Comparison of ENCODE assay signal across 31 mouse cellular contexts in genomic region chr4:61784231-61784630, GRCm38 (mm10). TPM values are rescaled to one million over a fixed set of nuclear protein-coding genes. Genes with fewer than 3 reads are reported as not detected.
"Had no signal": no experiment of that assay in that cellular context is flagged by ENCODE, and none has a peak within 500 bp of the region (broad histone marks: within the 10 kb centered on the region; RNA-seq: fewer than 3 reads in every experiment).

No protein-coding gene starts in this region.

RNA-seq across cellular contexts. Expression of gene Mup19, which starts 2.2 kb away (rescaled TPM):
- total RNA-seq: common myeloid progenitor, adult 5-6 weeks; forebrain, postnatal 0 days; gastrocnemius, adult 2 months; gastrocnemius, postnatal 10 days; gastrocnemius, postnatal 14 days; gastrocnemius, postnatal 36 days; gastrocnemius, postnatal 4 days; granulocyte monocyte progenitor cell, adult 5-6 weeks; heart, adult 18-20 months; heart, adult 2 months; heart, adult 8-10 months had no signal
- polyA plus RNA-seq: cerebellum, adult 2 months; cortical plate, adult 2 months; embryonic facial prominence, embryonic 10.5 days; embryonic facial prominence, embryonic 11.5 days; embryonic facial prominence, embryonic 12.5 days; embryonic facial prominence, embryonic 13.5 days; embryonic facial prominence, embryonic 15.5 days; erythroblast, embryonic 14.5 days; forebrain, embryonic 10.5 days; forebrain, embryonic 11.5 days; forebrain, embryonic 12.5 days; forebrain, embryonic 13.5 days; forebrain, embryonic 14.5 days; forebrain, embryonic 15.5 days; forebrain, embryonic 16.5 days; forebrain, postnatal 0 days; frontal cortex, adult 2 months; gonadal fat pad, adult 2 months; heart, adult 2 months had no signal

RNA-seq across cellular contexts. Expression of gene Mup5, which starts 50.8 kb away (rescaled TPM):
- total RNA-seq: common myeloid progenitor, adult 5-6 weeks; forebrain, postnatal 0 days; gastrocnemius, adult 18-20 months; gastrocnemius, adult 2 months; gastrocnemius, adult 8-10 months; gastrocnemius, postnatal 10 days; gastrocnemius, postnatal 14 days; gastrocnemius, postnatal 25 days; gastrocnemius, postnatal 36 days; gastrocnemius, postnatal 4 days; granulocyte monocyte progenitor cell, adult 5-6 weeks; heart, adult 18-20 months; heart, adult 2 months; heart, adult 8-10 months had no signal
- polyA plus RNA-seq: cerebellum, adult 2 months; embryonic facial prominence, embryonic 10.5 days; embryonic facial prominence, embryonic 11.5 days; embryonic facial prominence, embryonic 12.5 days; erythroblast, embryonic 14.5 days; forebrain, embryonic 10.5 days; forebrain, embryonic 11.5 days; forebrain, embryonic 12.5 days; forebrain, embryonic 13.5 days; forebrain, embryonic 14.5 days; forebrain, embryonic 15.5 days; forebrain, embryonic 16.5 days; forebrain, postnatal 0 days; heart, adult 2 months had no signal
